Mouse (Mus musculus): ENCODE results near the gene Pir.
A peak's percentile ranks its signal among the peaks of the same experiment; 100 is the strongest.

DNA sequence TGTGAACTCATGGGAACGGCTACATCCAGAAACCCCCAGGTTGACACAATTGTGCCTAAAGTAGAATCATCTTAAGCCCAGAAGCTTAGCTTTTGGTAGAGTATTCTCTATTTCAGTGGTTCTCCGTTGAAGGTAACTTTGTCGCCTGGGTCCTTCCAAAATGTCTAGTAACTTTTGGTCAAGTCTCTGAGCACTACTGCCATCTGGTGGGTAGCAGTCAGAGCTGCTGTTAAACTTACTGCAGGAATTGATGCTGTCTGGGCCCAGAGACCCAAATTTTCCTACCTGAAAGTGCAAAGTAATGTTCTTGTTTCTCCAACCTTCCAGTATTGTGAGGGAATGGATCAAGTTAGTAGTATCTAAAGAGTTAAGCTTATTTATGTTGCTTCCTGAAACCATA lies 17.9 kb downstream of the Pir start:
- TF ChIP-seq CTCF (IDR thresholded peaks at IDR 0.05; ENCODE audit: low read depth) (peak; percentile 47), EP300 (IDR thresholded peaks at IDR 0.05; ENCODE audit: low read depth) (no peak)
